Mouse (Mus musculus) MEL (cell line): Measurements from ENCODE around the gene Dlg2.

Experiments
- CHD1 ChIP-seq: IDR thresholded peaks from 2 replicates; pipeline ENCODE4 v1.6.1; 2012; ENCODE audit warnings: low read depth, mild to moderate bottlenecking, inconsistent platforms, low read length, improper control_type of control experiment
- CTCF ChIP-seq, 3 experiments: IDR thresholded peaks in 2 of 3; conservative IDR thresholded peaks in 1 of 3; 2 replicates each; pipeline ENCODE4 v1.5.1; 2011 to 2012; ENCODE audit warnings: low read length in 3 of 3, low read depth in 2 of 3, mild to moderate bottlenecking in 2 of 3, improper control_type of control experiment in 1 of 3, inconsistent platforms in 1 of 3, mixed read lengths in 1 of 3, moderate library complexity in 1 of 3; ENCODE audit not compliant: control insufficient read depth in 1 of 3, insufficient read depth in 1 of 3, poor library complexity in 1 of 3, severe bottlenecking in 1 of 3
- KAT2A ChIP-seq: conservative IDR thresholded peaks from 2 replicates; pipeline ENCODE4 v1.6.1; 2012; ENCODE audit warnings: low read depth, low read length, improper control_type of control experiment, inconsistent platforms
- MAZ ChIP-seq: IDR thresholded peaks from 2 replicates; pipeline ENCODE4 v1.6.1; 2012; ENCODE audit warnings: low read depth, mild to moderate bottlenecking, inconsistent platforms, low read length, improper control_type of control experiment
- MEF2A ChIP-seq: IDR thresholded peaks from 2 replicates; pipeline ENCODE4 v1.6.1; 2014; ENCODE audit warnings: low read depth, mild to moderate bottlenecking, inconsistent platforms, low read length, improper control_type of control experiment; ENCODE audit not compliant: poor library complexity, insufficient replicate concordance, severe bottlenecking; ENCODE audit errors: extremely low read depth
- POLR2A ChIP-seq, 2 experiments: IDR thresholded peaks; 2 replicates each; pipeline ENCODE4 v1.6.1; 2011 to 2012; ENCODE audit warnings: low read length in 2 of 2, mild to moderate bottlenecking in 2 of 2, control low read depth in 1 of 2, improper control_type of control experiment in 1 of 2, low read depth in 1 of 2, moderate library complexity in 1 of 2; ENCODE audit not compliant: control insufficient read depth in 1 of 2, insufficient read depth in 1 of 2, poor library complexity in 1 of 2
- TAL1 ChIP-seq: IDR thresholded peaks from 2 replicates; pipeline ENCODE4 v1.6.1; 2012; ENCODE audit warnings: mild to moderate bottlenecking, inconsistent platforms, low read length, moderate library complexity, mixed read lengths
- USF1 ChIP-seq: IDR thresholded peaks from 2 replicates; pipeline ENCODE4 v1.6.1; 2014; ENCODE audit warnings: low read depth, mild to moderate bottlenecking, inconsistent platforms, low read length, improper control_type of control experiment, moderate library complexity
- ZNF384 ChIP-seq: IDR thresholded peaks from 2 replicates; pipeline ENCODE4 v1.6.1; 2012; ENCODE audit warnings: low read depth, mild to moderate bottlenecking, inconsistent platforms, low read length, improper control_type of control experiment

DNA sequence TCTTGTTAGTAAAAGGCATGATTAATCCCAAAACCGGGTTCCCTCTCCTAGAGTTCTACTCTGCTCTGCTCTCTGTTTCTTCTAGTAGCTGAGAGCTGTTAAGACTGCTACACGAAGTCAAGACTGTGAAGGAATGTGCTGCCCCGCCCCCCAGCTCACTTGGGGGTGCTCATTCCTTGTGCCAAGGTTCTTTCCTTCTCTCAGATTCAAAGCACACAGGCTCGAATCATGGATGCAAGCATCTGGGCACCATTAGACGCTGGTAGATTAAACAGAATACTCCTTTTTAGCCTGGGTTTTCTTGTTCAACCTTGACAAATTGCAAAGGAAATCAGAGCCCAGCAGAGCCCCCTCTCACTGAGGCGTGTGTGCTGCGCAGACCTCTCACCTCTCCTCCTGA lies 1804.5 kb downstream of the Dlg2 start:
- no peak for TF ChIP-seq CHD1
- TF ChIP-seq KAT2A = no peak
- TF ChIP-seq POLR2A (IDR thresholded peaks at IDR 0.05; ENCODE audit: control insufficient read depth in 1 of 2, insufficient read depth in 1 of 2, low read depth in 1 of 2, low read length in 2 of 2, poor library complexity in 1 of 2) = no peak
- TF ChIP-seq CTCF (IDR thresholded peaks at IDR 0.05 in 2 of 3, conservative IDR thresholded peaks at IDR 0.05 in 1 of 3; ENCODE audit: control insufficient read depth in 1 of 3, insufficient read depth in 1 of 3, low read depth in 2 of 3, low read length in 3 of 3, poor library complexity in 1 of 3, severe bottlenecking in 1 of 3) = no peak
- TF ChIP-seq ZNF384 = no peak
- TF ChIP-seq MEF2A = no peak
- no peak for TF ChIP-seq MAZ
- TF ChIP-seq TAL1 = no peak
- no peak for TF ChIP-seq USF1
